Mouse (Mus musculus): Measurements from ENCODE around the gene Atp8b4. TPM values are rescaled to one million over a fixed set of nuclear protein-coding genes. Genes with fewer than 3 reads are reported as not detected.

The Atp8b4 gene
- polyA plus RNA-seq, 1 experiment, result 0.97 TPM

DNA sequence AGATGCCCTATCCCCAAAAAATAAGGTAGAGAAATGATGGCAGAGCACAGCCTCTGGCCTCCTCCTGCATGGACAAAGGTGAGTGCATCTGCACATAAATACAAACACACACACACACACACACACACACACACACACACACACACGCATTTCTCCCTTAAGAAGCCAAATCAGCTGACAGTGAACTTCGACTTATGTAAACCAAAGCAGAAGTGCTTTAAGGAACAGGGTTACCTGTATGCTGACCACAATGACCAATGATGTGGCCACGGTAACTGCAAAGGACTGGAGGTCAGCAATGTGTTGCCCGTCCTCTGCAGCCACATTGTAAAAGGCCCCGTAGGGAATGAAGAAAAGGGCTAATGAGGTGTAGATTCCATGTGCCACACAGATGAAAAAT is 163.3 kb downstream of the Atp8b4 start:
- no peaks in the 10 kb centered on the region for H3K36me3 ChIP-seq (ENCODE audit: control insufficient read depth, insufficient read depth, low read length)
- H3K4me3 ChIP-seq (ENCODE audit: insufficient read depth, low read depth, low read length), result no peak overlapping the region
- H3K27me3 ChIP-seq (replicated peaks; ENCODE audit: control insufficient read depth, insufficient read depth, low read length), result no peaks in the 10 kb centered on the region
- DNase-seq, result no peak
- no peak overlapping the region for H3K27ac ChIP-seq (ENCODE audit: insufficient read depth, low read depth, low read length)
- no peaks in the 10 kb centered on the region for H3K4me1 ChIP-seq (ENCODE audit: control insufficient read depth, insufficient read depth, low read length)
- 83% methylated on average over 5 of the region's 5 CpGs for WGBS
- TF ChIP-seq CTCF (conservative IDR thresholded peaks at IDR 0.05; ENCODE audit: insufficient read depth, insufficient read length, low read depth, low read length), result no peak
- TF ChIP-seq POLR2A (IDR thresholded peaks at IDR 0.05; ENCODE audit: low read depth, low read length), result no peak

DNA sequence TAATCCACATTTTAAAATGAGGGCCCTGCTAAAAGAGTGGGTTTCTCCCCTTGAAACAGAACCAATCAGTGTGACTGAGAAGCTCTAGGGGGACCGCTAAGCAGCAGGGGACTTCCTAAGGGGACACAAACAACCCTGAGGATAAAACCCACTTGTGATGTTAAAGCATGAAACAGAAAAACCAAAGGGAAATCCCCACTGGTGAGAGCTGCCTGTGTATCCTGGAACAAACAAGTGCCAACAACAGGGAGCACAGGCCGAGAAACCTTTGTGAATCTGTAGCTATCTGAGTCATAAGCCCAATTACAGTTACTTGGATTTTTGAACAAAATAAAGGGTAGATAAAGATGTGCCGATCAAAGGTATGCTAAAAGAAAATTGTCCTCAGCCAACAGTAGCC is 168.7 kb downstream of the Atp8b4 start:
- H3K4me3 ChIP-seq (ENCODE audit: insufficient read depth, low read depth, low read length), result no peak overlapping the region
- DNase-seq, result no peak
- 97% methylated on average over 3 of the region's 3 CpGs for WGBS
- no peaks in the 10 kb centered on the region for H3K27me3 ChIP-seq (replicated peaks; ENCODE audit: control insufficient read depth, insufficient read depth, low read length)
- H3K4me1 ChIP-seq (ENCODE audit: control insufficient read depth, insufficient read depth, low read length), result no peaks in the 10 kb centered on the region
- TF ChIP-seq POLR2A (IDR thresholded peaks at IDR 0.05; ENCODE audit: low read depth, low read length) (no peak), CTCF (conservative IDR thresholded peaks at IDR 0.05; ENCODE audit: insufficient read depth, insufficient read length, low read depth, low read length) (no peak)
- no peak overlapping the region for H3K27ac ChIP-seq (ENCODE audit: insufficient read depth, low read depth, low read length)
- no peaks in the 10 kb centered on the region for H3K36me3 ChIP-seq (ENCODE audit: control insufficient read depth, insufficient read depth, low read length)

DNA sequence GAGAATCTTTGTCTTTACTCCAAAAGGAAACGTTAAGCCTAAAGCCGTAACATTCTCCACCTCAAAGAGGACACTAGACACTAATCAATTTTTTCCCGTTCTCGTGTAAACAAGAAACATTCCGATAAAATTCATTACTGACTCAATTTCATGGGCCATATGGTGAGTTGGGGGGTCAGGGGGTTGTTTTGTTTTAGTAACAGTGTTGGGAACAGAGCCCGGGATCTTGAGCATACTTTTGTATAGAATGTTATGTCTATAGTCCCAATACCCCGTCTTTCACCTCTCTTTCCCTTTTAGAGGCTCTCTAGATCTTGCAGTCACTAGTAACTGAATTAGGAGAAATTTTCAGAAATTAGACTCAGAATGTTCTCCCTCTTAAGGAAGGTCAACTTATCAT is 177.3 kb downstream of the Atp8b4 start:
- no peak for TF ChIP-seq POLR2A (IDR thresholded peaks at IDR 0.05; ENCODE audit: low read depth, low read length)
- TF ChIP-seq CTCF (conservative IDR thresholded peaks at IDR 0.05; ENCODE audit: insufficient read depth, insufficient read length, low read depth, low read length), result no peak
- no peak overlapping the region for H3K4me3 ChIP-seq (ENCODE audit: insufficient read depth, low read depth, low read length)
- H3K27me3 ChIP-seq (replicated peaks; ENCODE audit: control insufficient read depth, insufficient read depth, low read length), result no peaks in the 10 kb centered on the region; the same call in 1 of the 2 replicates
- 90% methylated on average over 7 of the region's 7 CpGs for WGBS
- DNase-seq, result no peak
- no peak overlapping the region for H3K27ac ChIP-seq (ENCODE audit: insufficient read depth, low read depth, low read length)
- H3K36me3 ChIP-seq (ENCODE audit: control insufficient read depth, insufficient read depth, low read length), result no peaks in the 10 kb centered on the region
- no peaks in the 10 kb centered on the region for H3K4me1 ChIP-seq (ENCODE audit: control insufficient read depth, insufficient read depth, low read length)

DNA sequence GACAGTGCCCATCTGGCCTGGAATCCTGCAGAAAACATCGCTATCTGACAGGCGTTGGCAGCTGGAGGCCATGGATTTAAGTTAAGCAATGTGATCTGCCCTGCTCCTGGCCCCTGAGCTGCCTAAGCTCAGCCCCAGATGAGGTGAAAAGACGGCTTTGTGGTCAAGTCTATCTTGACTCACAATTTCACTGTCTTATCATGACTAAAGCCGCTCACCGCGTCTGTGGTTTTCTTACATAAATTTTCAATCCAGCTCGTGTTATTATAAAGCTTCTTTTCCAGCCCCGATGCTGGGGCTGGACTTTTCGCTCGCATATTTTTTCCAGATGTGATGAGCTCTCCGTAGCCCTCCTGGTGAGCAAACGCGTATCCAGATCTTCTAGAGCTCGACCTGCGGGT is 177.8 kb downstream of the Atp8b4 start:
- TF ChIP-seq POLR2A (IDR thresholded peaks at IDR 0.05; ENCODE audit: low read depth, low read length) (no peak), CTCF (conservative IDR thresholded peaks at IDR 0.05; ENCODE audit: insufficient read depth, insufficient read length, low read depth, low read length) (no peak)
- Histone ChIP-seq H3K27me3 (replicated peaks; ENCODE audit: control insufficient read depth, insufficient read depth, low read length) (no peaks in the 10 kb centered on the region; the same call in 1 of the 2 replicates), H3K4me3 (ENCODE audit: insufficient read depth, low read depth, low read length) (no peak overlapping the region), H3K27ac (ENCODE audit: insufficient read depth, low read depth, low read length) (no peak overlapping the region), H3K4me1 (ENCODE audit: control insufficient read depth, insufficient read depth, low read length) (no peaks in the 10 kb centered on the region), H3K36me3 (ENCODE audit: control insufficient read depth, insufficient read depth, low read length) (no peaks in the 10 kb centered on the region)
- 86% methylated on average over 15 of the region's 15 CpGs for WGBS
- no peak for DNase-seq

DNA sequence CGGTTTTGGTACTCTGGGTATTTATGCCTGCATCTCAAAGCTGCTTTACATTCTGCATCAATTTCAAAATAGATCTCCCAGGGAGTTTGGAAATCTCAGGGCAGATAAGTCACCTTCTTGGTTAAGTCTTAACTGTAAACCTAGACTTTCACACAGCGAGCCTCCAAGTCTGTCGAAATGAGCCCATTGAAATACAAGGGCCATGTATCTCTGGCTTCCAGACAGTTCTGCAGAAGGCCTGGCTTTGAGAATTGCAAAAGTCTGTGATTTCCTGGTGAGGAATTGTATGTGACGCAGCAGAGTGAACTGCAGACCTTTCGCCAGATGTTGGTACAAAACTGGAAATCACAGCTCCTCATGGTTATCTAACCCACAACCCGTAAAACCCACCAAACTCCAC is 182.4 kb downstream of the Atp8b4 start:
- DNase-seq, result no peak
- 90% methylated on average over 6 of the region's 6 CpGs for WGBS
- no peak overlapping the region for H3K4me3 ChIP-seq (ENCODE audit: insufficient read depth, low read depth, low read length)
- no peaks in the 10 kb centered on the region for H3K36me3 ChIP-seq (ENCODE audit: control insufficient read depth, insufficient read depth, low read length)
- no peak for TF ChIP-seq POLR2A (IDR thresholded peaks at IDR 0.05; ENCODE audit: low read depth, low read length)
- no peak for TF ChIP-seq CTCF (conservative IDR thresholded peaks at IDR 0.05; ENCODE audit: insufficient read depth, insufficient read length, low read depth, low read length)
- no peaks in the 10 kb centered on the region; the same call in 1 of the 2 replicates for H3K27me3 ChIP-seq (replicated peaks; ENCODE audit: control insufficient read depth, insufficient read depth, low read length)
- H3K4me1 ChIP-seq (ENCODE audit: control insufficient read depth, insufficient read depth, low read length), result no peaks in the 10 kb centered on the region
- 0 out of 2 replicates have a peak overlapping the region, but pooled peaks have one; percentile 9 for H3K27ac ChIP-seq (ENCODE audit: insufficient read depth, low read depth, low read length)

DNA sequence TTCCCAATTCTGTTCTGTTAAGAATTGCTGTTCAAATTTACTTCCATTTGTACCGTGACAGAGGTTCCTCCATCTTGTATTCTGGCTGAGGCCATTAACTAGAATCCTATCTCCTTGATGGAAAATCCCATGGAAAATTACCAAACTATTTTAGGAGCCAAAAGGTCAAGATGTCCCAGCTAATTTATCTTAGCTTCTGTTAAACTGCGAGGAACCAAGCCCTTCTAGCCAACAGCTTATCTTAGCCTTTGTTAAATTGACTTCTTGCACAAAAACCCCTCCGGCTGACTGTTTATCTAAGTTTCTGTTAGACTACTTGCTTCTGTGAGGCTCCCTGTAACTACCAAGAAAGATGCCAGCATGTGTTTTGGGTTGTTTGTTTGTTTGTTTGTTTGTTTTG is 183.5 kb downstream of the Atp8b4 start:
- no peak overlapping the region for H3K4me3 ChIP-seq (ENCODE audit: insufficient read depth, low read depth, low read length)
- peak overlapping the region; percentile 31; the same call in 1 of the 2 replicates for H3K27ac ChIP-seq (ENCODE audit: insufficient read depth, low read depth, low read length)
- no peaks in the 10 kb centered on the region; the same call in 1 of the 2 replicates for H3K27me3 ChIP-seq (replicated peaks; ENCODE audit: control insufficient read depth, insufficient read depth, low read length)
- DNase-seq, result peak; percentile 29
- H3K4me1 ChIP-seq (ENCODE audit: control insufficient read depth, insufficient read depth, low read length), result no peaks in the 10 kb centered on the region
- H3K36me3 ChIP-seq (ENCODE audit: control insufficient read depth, insufficient read depth, low read length), result no peaks in the 10 kb centered on the region
- no peak for TF ChIP-seq CTCF (conservative IDR thresholded peaks at IDR 0.05; ENCODE audit: insufficient read depth, insufficient read length, low read depth, low read length)
- TF ChIP-seq POLR2A (IDR thresholded peaks at IDR 0.05; ENCODE audit: low read depth, low read length), result no peak
- 60% methylated on average over 3 of the region's 3 CpGs for WGBS

DNA sequence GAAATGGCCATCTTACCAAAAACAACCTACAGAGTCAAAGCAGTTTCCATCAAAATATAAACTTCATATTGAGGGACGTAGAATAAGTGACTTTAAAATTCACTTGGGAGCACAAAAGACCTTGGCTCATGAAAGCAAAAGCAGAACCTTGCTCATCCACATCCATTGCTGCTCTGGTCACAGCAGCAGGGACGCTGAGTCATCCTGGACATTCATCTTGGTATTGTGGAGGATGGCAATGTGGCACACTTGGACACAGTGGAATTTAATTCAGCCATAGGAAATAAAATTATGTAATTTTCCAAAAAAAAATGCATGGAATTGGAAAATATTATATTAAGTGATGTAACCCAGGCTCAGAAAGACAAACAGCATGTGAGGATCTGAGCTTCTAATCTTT is 184.1 kb downstream of the Atp8b4 start:
- H3K27ac ChIP-seq (ENCODE audit: insufficient read depth, low read depth, low read length), result no peak overlapping the region
- H3K27me3 ChIP-seq (replicated peaks; ENCODE audit: control insufficient read depth, insufficient read depth, low read length), result no peaks in the 10 kb centered on the region; the same call in 1 of the 2 replicates
- H3K36me3 ChIP-seq (ENCODE audit: control insufficient read depth, insufficient read depth, low read length), result no peaks in the 10 kb centered on the region
- WGBS, result 96% methylated on average over 2 of the region's 2 CpGs
- no peak for DNase-seq
- H3K4me1 ChIP-seq (ENCODE audit: control insufficient read depth, insufficient read depth, low read length), result no peaks in the 10 kb centered on the region
- no peak for TF ChIP-seq POLR2A (IDR thresholded peaks at IDR 0.05; ENCODE audit: low read depth, low read length)
- TF ChIP-seq CTCF (conservative IDR thresholded peaks at IDR 0.05; ENCODE audit: insufficient read depth, insufficient read length, low read depth, low read length), result no peak
- no peak overlapping the region for H3K4me3 ChIP-seq (ENCODE audit: insufficient read depth, low read depth, low read length)

Data from kidney, adult 2 months (tissue).